Mouse (Mus musculus) olfactory bulb, adult 2 months (tissue): ENCODE measurements at regions not wholly inside any gene's neighbourhood (a gene's known extent, or its start where the extent isn't known, plus 50 kb on each side); places are given as distances from the start of the nearest gene placed in this dataset.

ENCODE experiments used
- CTCF ChIP-seq: fragments of 200-500 bp; IDR thresholded peaks from 2 replicates; pipeline ENCODE4 v1.5.1; 2012; ENCODE audit warnings: low read depth, mild to moderate bottlenecking, low read length, moderate library complexity; ENCODE audit not compliant: insufficient read depth
- POLR2A ChIP-seq: fragments of 200-500 bp; IDR thresholded peaks from 2 replicates; pipeline ENCODE4 v1.6.1; 2012; ENCODE audit warnings: mild to moderate bottlenecking, low read depth, low read length, moderate library complexity; ENCODE audit not compliant: insufficient read depth

- TF ChIP-seq CTCF (no peak), POLR2A (no peak)
These were observed 234.1 kb downstream of the Gm45692 start for GRCm38 (mm10) chr8:26353476-26353875.
